Mouse (Mus musculus): Measurements from ENCODE around the gene Gnai2.

DNA sequence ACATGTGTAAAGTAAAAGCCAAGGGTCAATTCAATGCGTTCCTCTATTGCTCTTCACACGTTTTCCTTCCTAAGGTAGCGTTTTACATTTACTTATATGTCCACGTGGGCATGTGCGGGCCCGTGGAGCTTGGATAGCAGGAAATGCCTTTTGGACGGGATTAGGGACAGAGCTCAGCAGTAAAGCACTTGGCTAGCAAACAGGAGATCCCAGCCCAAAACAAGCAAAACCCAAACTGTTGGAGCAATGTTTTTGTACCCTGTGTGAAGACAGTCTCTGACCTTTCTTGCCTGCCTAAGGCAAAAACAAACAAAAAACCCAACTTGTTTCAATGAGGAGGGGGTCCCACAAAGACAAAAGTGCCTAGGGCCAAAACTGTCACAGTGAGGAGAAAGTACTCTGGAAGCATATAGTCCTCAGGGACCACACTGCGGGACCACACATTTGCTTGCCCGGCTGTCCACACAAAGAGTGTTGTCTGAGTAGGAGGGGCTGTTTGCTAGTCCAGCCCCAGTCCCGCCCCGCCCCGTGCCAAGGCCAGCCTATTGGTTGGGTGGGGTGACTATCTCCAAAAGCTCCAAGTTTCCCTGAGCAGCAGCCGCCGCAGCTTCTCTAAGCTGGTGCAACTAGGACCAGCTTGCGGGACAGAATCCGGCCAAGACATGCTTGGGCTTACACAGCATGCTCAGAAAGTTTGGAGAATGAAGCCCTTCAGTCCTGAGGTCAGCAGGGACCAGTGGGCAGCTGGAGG lies 58.6 kb downstream of the Gnai2 start, which contains the start of gene Hyal1:
- TF ChIP-seq CTCF (IDR thresholded peaks at IDR 0.05; ENCODE audit: extremely low read depth, insufficient read depth, insufficient read length, insufficient replicate concordance), result no peak
- TF ChIP-seq POLR2A (IDR thresholded peaks at IDR 0.05; ENCODE audit: low read depth, low read length), result no peak
